Mouse (Mus musculus): ENCODE results near the gene Alk.

Gene Alk

GRCm38 (mm10) chr17:72132140-72132911, 472.1 kb downstream of the Alk start:
- DNase-seq (ENCODE audit: low spot score): no peak

DNA sequence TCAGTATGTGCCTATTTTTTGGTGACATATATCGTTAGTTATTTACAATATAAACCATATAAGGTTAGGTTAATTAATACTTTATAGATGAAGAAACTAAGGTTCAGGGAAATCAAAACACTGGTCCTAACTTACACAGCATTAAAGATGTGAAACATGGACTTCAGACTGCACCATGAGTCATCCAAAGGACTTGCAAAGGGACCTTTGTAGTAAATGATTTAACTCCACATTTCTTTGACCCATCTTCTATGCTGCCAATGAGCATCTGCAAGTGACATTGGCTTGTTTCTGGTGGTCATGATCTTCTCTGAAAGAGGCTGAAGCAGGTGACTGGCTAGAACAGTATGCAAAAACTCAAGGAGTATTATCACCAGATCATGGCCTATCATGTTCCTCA, 482.8 kb downstream of the Alk start:
- DNase-seq (ENCODE audit: low spot score): no peak

GRCm38 (mm10) chr17:72120278-72120677, 484.1 kb downstream of the Alk start:
- DNase-seq (ENCODE audit: low spot score): no peak

- no peak for DNase-seq (ENCODE audit: low spot score)
These were observed 486.1 kb downstream of the Alk start for GRCm38 (mm10) chr17:72118376-72118775.

DNA sequence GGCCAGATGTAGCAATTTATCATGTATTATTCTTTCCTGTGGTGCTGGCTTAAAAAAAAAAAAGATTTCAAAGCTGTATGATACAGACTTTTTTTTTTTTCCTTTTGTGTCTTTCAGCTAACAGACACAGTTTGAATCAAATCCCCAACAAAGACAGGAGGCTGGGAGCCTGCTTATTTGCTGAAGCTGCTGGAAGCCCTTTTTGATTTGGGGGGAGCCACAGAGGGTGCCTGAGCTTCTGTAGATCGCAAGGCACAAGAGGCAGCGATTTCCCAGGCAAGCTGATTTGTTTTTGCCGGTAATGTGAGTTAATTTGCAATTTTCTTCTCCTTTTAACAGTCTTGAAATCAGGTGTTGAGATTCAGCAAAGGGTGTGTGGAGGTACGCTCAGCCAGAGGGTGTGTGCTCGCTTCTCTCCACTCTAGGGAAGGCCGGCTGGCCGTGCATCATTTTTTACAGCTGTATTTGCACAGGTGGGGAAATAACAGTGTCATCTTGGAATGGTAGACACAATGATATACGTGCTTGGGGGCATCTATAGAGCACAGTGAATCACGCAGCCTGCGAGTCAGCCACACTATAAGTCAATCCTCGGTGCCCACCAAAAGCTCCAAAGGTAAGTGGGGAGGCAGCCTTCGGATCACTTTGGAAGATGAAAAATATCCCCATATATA, 489.0 kb downstream of the Alk start:
- no peak for DNase-seq (ENCODE audit: low spot score)

DNA sequence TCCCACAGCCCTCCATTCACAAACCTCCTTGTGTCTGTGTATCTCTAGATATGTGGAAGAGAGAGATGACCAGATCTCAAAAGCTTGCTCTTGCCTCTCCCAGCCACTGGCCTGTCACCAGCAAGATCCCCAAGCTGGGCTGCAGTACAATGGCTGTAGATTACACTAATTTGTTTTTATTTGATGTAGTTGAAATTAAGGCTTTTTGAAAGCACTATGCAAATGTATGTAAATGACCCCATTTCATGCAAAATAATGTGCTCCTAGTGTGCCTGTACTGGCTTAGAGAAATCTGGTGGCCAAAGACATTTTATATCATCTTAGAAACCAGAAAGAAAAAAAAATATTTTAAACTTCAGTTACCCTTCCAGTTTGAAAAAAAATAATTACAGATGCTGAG, 492.4 kb downstream of the Alk start:
- DNase-seq (ENCODE audit: low spot score): no peak

DNA sequence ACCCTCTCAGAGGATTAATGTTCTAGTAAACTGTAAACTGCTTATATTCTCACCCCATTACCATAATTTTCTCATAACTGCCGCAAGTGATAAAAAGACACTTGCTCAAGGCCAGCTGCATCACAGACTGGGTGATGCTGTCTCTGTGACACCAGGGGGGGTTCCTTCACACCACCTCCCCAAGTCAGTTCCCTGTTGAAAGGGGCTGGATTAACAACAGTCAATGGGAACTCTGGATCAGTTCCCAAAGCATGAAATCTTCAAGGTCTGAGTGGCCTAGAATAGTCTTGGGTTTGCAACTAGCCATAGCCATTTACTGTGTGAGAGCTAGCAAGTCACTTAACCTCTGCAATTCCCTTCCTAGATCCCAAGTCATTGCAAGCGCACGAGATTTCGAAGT, 492.9 kb downstream of the Alk start:
- no peak for DNase-seq (ENCODE audit: low spot score)

- DNase-seq (ENCODE audit: low spot score): no peak
These were observed 517.1 kb downstream of the Alk start for GRCm38 (mm10) chr17:72087261-72087703.

DNA sequence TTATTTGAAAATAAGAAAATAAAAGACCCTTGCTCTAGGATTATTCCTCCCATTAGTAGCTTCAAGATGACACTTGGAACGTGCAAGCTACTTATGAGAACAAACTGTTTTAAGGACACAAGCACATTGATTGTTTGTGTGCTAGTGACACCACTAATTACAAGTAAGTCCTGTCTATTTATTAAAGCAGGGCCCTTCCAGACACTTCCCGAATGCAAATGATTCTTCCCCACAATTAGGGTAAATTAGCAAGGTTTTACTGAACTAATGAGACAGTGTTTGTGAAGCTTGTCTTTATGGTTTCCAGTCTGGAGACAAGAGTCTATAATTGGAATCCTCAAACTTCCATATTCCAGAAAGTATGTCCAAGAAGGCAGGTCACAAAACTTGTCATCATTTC, 523.0 kb downstream of the Alk start:
- no peak for DNase-seq (ENCODE audit: low spot score)

DNA sequence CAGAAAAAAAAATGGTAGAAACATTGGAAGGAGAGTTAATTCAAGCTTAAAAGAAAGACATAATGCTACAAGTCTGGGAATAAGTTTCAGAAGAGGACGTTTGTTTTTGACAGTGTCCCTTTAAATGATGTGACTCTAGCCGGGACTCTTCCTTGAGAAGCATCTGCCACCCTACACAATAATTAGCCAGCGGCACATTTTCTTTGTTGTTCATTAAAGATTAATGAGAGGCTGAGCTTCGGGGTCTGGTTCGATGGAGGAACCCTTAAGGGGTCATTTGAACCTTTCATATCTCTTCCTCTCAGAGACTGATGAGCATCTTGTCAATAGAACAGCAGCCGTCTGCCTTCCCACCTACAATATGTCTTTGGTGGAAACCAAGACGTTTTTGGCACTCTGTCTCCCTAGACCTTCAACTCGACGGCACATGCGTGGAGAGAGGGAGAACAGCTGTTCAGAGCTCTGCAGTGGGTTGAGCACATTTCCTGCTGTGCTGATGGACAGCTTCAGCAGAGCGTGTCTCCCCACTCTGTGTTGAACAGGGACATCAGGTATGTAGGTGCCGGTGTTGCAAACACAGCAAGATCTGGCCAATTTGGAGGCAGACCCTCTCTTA, 528.0 kb downstream of the Alk start:
- DNase-seq (ENCODE audit: low spot score): no peak

- DNase-seq (ENCODE audit: low spot score): no peak
These were observed 532.6 kb downstream of the Alk start for GRCm38 (mm10) chr17:72071871-72072270.

GRCm38 (mm10) chr17:72068176-72068575, 536.3 kb downstream of the Alk start:
- peak; percentile 45 for DNase-seq (ENCODE audit: low spot score)

DNA sequence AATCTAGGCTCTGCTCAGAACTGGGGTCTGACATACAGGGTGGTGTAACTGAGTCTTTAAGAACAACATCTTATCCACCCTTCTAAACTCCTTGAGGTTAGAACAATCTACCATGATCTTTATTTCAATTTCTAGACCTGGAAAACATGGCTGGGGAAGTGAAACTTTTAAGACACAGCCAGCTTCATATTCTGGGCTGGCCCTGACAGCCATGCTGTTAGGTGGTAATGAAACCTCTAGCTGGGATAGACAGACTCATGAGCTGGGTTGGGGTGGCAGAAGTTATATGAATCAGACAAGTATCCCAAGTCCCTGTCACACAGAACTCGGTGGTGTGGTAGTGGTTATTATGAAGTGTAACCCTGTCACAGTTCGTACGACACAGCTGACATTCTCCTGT, 541.4 kb downstream of the Alk start:
- no peak for DNase-seq (ENCODE audit: low spot score)

- DNase-seq (ENCODE audit: low spot score): no peak
These were observed 545.1 kb downstream of the Alk start for GRCm38 (mm10) chr17:72059312-72059711.

DNA sequence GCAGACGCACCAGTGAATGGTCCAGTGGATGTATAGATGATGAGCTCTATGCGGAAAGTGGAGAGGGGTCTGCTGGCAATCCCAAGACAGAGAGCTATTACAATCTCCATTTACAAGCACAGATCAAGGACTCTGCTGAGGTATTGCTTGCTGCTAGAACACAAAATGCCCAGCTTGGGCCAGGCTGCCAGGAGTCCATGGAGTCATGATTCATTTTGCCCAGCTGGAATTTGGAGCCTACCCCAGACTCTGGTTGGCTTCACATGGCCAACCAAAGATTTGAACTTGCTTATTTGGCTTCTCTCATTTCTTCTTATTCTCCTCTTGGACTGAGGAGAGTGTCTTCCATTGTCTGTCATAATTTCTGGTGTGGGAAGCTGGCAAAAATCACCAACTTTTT, 558.8 kb downstream of the Alk start:
- no peak for DNase-seq (ENCODE audit: low spot score)

DNA sequence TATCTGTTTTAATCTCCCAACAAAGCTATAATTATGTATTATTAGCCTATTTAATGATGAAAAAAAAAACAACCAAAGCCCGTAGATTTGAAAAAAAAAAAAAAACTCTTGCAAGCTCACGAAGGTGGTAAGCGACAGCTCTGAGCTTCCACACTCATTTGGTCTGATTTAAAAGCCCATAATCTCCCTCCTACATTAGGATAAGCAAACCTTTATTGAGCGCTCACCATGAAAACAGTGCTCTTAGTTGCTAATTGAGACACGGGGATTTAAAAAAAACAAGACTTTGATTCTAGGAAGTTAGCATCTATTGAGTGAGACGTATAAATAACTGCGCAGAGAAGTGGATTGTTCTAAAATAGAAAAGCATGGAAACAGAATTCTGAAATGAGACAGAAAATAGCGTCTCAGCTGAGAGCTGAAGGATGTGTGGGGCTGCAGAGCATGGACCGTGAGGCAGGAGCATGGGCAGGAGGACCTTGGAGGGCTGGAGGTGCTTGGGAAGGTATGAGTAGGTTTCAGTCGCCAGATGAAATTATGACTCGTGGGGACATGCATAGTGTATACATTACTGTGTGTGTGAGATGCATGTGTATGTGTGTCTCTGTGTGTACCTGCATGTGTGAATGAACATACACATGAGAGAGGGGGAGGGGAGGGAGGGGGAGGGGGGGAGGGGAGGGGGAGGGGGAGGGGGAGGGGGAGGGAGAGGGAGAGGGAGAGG, 560.6 kb downstream of the Alk start:
- DNase-seq (ENCODE audit: low spot score): no peak

- DNase-seq (ENCODE audit: low spot score): no peak
These were observed 561.3 kb downstream of the Alk start for GRCm38 (mm10) chr17:72043001-72043666.

GRCm38 (mm10) chr17:72039176-72039948, 565.1 kb downstream of the Alk start:
- no peak for DNase-seq (ENCODE audit: low spot score)

GRCm38 (mm10) chr17:72038371-72038770, 566.1 kb downstream of the Alk start:
- DNase-seq (ENCODE audit: low spot score): no peak

DNA sequence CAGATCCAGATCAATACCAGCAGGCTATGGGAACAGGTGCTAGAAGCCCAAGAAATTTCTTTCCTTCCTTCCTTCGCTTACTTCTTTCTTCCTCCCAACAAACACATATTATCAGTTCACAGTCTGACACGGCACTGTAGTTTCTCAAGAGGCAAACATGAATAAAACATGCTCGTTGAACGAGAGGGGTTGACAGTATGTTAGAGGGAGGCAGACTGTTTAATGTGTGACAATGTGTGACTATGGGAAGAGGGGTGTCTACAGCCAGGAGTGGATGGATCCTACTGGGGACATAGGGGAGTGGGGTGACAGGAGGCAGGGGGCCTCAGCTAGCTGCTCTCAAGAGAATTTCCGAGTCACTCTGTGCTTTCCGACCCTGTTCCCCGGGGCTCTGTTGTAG, 573.8 kb downstream of the Alk start:
- no peak for DNase-seq (ENCODE audit: low spot score)

DNA sequence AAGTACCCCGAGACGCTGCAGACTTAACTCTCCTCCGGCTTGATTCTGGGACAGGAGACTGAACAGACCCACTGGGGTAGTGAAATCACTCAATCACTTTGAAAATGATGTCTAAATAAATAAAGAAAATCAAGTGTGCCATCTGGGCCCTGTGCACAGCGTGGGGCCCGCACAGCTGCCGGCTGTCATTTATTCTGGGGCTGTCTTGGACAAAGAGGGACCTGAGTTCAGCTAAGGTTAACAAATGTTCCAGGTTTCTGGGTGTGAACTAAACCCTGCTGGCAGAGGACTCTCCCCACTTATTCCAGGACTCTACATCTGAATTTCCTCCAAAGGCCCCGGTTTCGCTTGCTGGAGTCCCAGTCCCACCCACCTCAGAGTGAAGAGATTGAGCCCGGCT, 581.1 kb downstream of the Alk start:
- DNase-seq (ENCODE audit: low spot score): no peak

All from testis, postnatal 10 days (tissue).